Mouse (Mus musculus) hindbrain, embryonic 14.5 days (tissue): ENCODE data around the gene Cpeb3. TPM values are rescaled to one million over a fixed set of nuclear protein-coding genes. Genes with fewer than 3 reads are reported as not detected.
A peak's percentile ranks its signal among the peaks of the same experiment; 100 is the strongest.
"Not testable (repeated sequence)": the region's sequence is repeated elsewhere in the genome, so short reads cannot be mapped to it uniquely, and the experiment has no call there.

Experiments
- ATAC-seq: fragments of 200-750 bp; cut with Nextera tagmentation; 2 replicates; pipeline ENCODE4 v1.8.0; 2017; ENCODE audit warnings: moderate number of reproducible peaks, mild to moderate bottlenecking, moderate TSS enrichment, moderate library complexity; ENCODE audit not compliant: low FRiP score
- DNase-seq: peaks from one replicate; pipeline ENCODE4 v3.0.0-alpha.2; 2015; ENCODE audit warnings: low spot score
- H3K27ac ChIP-seq: fragments of 300-500 bp; sonication (generic); 2 replicates; pipeline ENCODE4 v1.5.1; 2014; ENCODE audit warnings: mild to moderate bottlenecking, moderate library complexity
- H3K27me3 ChIP-seq: fragments of 300-500 bp; sonication (generic); 2 replicates; pipeline ENCODE4 v1.6.1; 2014; ENCODE audit warnings: mild to moderate bottlenecking, low read length, mixed read lengths; ENCODE audit not compliant: control insufficient read depth, insufficient read depth
- H3K36me3 ChIP-seq: fragments of 300-500 bp; sonication (generic); replicated peaks from 2 replicates; pipeline ENCODE4 v1.6.1; 2014; ENCODE audit not compliant: control insufficient read depth, insufficient read depth
- H3K4me1 ChIP-seq: fragments of 300-500 bp; sonication (generic); replicated peaks from 2 replicates; pipeline ENCODE4 v1.6.1; 2014; ENCODE audit warnings: antibody characterized with exemption, low read length, mixed read lengths; ENCODE audit not compliant: control insufficient read depth, insufficient read depth
- H3K4me2 ChIP-seq: fragments of 300-500 bp; sonication (generic); replicated peaks from 2 replicates; pipeline ENCODE4 v1.6.1; 2014; ENCODE audit warnings: mild to moderate bottlenecking, moderate library complexity
- H3K4me3 ChIP-seq: fragments of 300-500 bp; sonication (generic); replicated peaks from 2 replicates; pipeline ENCODE4 v1.5.1; 2014; ENCODE audit warnings: mild to moderate bottlenecking, low read length
- H3K9ac ChIP-seq: fragments of 300-500 bp; sonication (generic); 2 replicates; pipeline ENCODE4 v1.6.1; 2014
- H3K9me3 ChIP-seq: fragments of 300-500 bp; sonication (generic); 2 replicates; pipeline ENCODE4 v1.6.1; 2016; ENCODE audit warnings: low read length; ENCODE audit not compliant: control insufficient read depth
- WGBS: fragments of 180-500 bp; shearing (Covaris S2); extraction: QIAGEN DNeasy Blood & Tissue Kit; methylation state at CpG from one replicate; pipeline ENCODE4 v1.1.7; 2014; 5-methylcytosine and 5-hydroxymethylcytosine counted together
- polyA plus RNA-seq: library from polyadenylated mRNA; unstranded; fragments of >200 nt; fragmentation: Nextera tagmentation; extraction: Ambion mirVana; gene quantifications from 2 replicates; pipeline ENCODE4 v1.2.1, GENCODE M21; 2014

The Cpeb3 gene
- polyA plus RNA-seq, 1 experiment from 2014 or later = 10.8 TPM

DNA sequence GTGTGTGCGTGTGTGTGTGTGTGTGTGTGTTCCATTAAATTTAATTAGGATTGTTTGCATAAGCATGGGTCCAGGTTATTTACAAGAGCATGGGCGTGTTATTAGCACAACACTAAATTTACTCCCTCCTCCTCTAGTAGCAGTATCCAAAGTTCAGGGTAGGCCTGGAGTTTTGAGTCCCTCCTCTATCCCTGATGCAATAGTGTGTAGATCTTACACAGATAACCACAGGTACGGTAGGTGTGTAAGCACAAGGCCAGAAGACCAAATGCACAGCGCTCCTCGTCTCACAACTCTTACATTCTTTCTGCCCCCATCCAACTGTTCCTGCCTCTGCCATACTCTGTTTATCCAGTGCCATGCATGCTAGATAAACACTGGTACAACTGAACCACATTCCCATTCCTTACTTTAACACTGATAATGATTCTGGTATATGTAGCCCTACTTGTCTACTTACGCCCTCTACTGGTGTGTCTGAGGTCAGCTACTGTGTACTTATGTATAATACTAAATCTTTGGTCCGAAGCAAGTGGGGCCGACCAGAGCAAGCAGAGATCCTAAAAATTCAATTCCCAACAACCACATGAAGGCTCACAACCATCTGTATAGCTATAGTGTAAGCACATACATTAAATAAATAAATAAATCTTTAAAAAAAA, 1.2 kb upstream of the Cpeb3 start:
- peaks cover 18% of the 10 kb centered on the region for H3K4me1 ChIP-seq
- peak overlapping the region; percentile 86 for H3K4me2 ChIP-seq
- no peaks in the 10 kb centered on the region for H3K9me3 ChIP-seq
- H3K27me3 ChIP-seq = 0 out of 2 replicates have a peak, but pooled peaks cover 2% of the 10 kb centered on the region
- peaks cover 34% of the 10 kb centered on the region for H3K36me3 ChIP-seq
- ATAC-seq (no peak), DNase-seq (no peak)
- H3K27ac ChIP-seq = no peak overlapping the region
- no peak overlapping the region for H3K4me3 ChIP-seq
- WGBS = 87% methylated on average over 8 of the region's 8 CpGs
- no peak overlapping the region for H3K9ac ChIP-seq

DNA sequence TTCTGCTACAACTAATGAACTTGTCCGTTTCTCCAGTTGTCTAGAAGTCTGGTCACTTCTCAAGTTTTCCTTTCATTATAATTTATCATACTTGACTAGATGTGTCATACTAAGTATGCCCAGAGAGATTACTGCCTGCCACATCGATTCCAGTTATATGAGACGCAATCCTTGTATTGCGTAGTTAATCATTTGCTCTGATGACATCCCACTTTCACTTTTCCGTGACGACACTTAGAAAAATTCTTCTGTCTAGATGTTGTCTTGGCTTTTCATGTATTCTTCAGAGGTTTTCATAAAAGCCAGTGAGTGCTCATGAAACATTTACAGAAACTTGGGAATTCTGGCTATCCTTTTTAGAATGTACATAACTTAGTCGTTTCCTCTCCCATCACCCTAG, 585 bp upstream of the Cpeb3 start:
- Histone ChIP-seq H3K9ac (peak overlapping the region; percentile 98; the same call in 1 of the 2 replicates), H3K4me3 (peak overlapping the region; percentile 100), H3K9me3 (no peaks in the 10 kb centered on the region), H3K27ac (no peak overlapping the region), H3K36me3 (peaks cover 33% of the 10 kb centered on the region), H3K4me2 (peak overlapping the region; percentile 86), H3K27me3 (0 out of 2 replicates have a peak, but pooled peaks cover 2% of the 10 kb centered on the region), H3K4me1 (peaks cover 18% of the 10 kb centered on the region)
- ATAC-seq = no peak
- WGBS = 70% methylated on average over 7 of the region's 7 CpGs
- DNase-seq = no peak

DNA sequence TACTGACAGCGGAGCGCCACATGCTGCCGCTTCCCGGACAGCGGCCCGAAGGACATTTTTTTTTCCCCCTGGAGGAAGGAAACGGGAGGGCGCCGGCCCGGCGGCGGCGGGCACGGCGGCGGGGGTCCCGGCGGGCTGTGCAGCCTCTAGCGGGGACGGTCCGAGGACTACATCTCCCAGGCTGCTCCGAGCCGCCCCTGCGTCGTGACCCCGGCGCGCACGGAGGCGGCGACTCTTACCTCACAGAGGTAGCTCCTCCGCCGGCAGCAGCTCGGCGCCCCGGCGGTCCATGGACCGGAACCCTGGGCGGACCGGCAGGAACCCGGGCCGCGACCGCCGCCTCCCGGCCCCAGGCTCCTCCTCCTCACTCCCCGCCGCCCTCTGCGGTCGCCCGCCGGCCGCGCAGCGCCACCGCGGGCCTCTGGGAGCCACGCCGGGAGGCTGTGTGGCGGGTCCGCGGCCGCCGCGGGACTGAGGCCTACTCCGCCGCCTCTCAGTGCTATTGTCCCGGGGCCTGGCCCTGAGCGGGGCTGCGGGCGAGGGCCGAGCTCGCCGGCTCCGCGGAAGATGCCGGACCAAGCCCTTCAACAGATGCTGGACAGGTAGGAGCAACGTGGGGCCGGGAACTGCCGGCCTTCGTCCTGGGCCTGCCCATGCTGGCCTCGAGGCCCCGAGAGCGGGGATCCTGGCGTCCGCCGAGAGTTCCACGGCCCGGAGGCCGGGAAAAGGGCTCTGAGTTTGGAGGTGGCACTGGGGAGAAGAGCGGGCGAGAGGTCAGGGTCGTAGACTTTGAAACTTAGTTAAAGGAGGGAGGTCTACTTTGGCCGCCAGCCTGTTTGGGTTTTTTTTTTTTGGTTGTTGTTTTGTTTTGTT, 862 bp downstream of the Cpeb3 start, which contains the start of gene March5:
Gene March5 (plus strand): TSS at position 241 of the 873 bp plus-strand sequence.
- Histone ChIP-seq H3K4me3 (peak within 1 kb of the TSS; percentile 100), H3K9ac (peak within 1 kb of the TSS; percentile 98), H3K27me3 (0 out of 2 replicates have a peak, but pooled peaks cover 2% of the 10 kb centered on the region), H3K36me3 (peaks cover 21% of the 10 kb centered on the region), H3K9me3 (no peaks in the 10 kb centered on the region), H3K27ac (peak within 1 kb of the TSS; percentile 84), H3K4me2 (peak within 1 kb of the TSS; percentile 86), H3K4me1 (peaks cover 18% of the 10 kb centered on the region)
- under 1% methylated on average over 90 of the region's 94 CpGs for WGBS
- ATAC-seq (peak; percentile 99), DNase-seq (peak; percentile 83)

DNA sequence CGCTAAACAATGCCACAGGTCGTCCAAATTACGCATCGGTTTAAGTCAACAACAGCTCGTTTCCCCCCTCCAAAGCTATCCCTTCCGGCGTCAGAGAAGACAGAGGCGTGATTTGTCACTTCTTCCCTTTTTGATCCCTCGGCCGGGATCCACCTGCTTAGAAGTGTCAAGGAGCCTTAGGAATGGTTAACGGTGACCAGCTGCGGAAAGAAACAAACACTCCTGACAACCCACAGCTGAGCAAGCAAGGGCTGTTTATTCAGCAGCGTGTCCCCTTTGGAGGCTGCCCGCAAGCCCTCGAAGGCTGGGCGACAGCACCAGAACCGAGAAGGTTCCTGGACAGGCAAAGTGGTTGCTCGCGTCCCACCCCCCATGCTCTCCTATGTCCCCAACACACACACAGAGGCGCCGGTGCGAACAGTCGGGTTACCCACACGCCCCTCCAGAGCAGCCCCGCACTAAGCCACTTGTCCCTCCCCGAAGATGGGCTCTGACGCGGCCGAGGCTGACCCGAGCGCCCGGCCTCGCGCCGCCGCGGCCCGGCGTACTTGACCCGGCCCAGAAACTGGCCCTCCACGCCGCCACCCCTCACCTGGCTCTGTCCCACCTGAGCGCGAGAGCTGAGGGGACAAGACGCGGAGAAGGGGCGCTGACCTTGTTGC, 1.6 kb downstream of the Cpeb3 start:
- Histone ChIP-seq H3K27ac (peak overlapping the region; percentile 70), H3K4me2 (peak overlapping the region; percentile 86), H3K9me3 (no peaks in the 10 kb centered on the region), H3K27me3 (0 out of 2 replicates have a peak, but pooled peaks cover 2% of the 10 kb centered on the region), H3K9ac (peak overlapping the region; percentile 98), H3K36me3 (peaks cover 14% of the 10 kb centered on the region), H3K4me3 (peak overlapping the region; percentile 100), H3K4me1 (peaks cover 18% of the 10 kb centered on the region)
- ATAC-seq (peak; percentile 75), DNase-seq (peak; percentile 42)
- WGBS = under 1% methylated on average over 47 of the region's 47 CpGs

DNA sequence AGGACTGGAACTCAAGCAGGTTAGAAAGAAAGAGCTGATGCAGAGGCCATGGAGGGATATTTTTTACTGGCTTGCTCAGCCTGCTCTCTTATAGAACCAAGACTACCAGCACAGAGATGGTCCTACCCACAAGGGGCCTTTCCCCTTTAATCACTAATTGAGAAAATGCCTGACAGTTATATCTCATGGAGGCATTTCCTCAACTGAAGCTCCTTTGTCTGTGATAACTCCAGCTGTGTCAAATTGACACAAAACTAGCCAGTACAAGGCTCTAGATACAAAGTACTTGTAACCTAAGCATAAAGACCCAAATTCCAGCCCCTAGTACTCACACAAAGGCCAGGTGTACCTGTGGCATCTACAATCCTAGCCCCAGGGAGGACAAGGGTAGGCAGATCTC, 3.2 kb downstream of the Cpeb3 start:
- H3K27ac ChIP-seq, H3K36me3 ChIP-seq, H3K9ac ChIP-seq, H3K4me3 ChIP-seq, H3K27me3 ChIP-seq, H3K9me3 ChIP-seq, ATAC-seq, H3K4me2 ChIP-seq, DNase-seq: not testable (repeated sequence)
- peaks cover 18% of the 10 kb centered on the region for H3K4me1 ChIP-seq

DNA sequence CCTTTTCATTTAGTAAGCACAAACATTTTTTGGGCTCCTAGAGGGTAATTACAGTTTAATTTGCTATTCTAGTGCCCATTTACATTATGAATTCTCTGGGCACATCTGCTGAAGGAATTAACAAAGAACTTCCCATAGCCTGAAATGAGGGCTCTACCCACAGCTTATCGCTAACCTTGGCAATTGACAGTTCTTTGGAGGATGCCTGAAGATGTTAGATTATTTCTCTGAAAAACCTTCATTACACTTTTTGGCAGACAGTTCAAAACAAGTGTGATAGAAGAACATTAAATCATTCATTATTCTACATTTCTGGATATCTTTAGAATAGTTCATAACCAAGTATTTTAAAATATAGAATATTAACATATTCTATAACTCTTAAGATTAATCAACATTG, 5.0 kb downstream of the Cpeb3 start:
- 88% methylated on average over 1 of the region's 1 CpGs for WGBS
- Histone ChIP-seq H3K4me2 (no peak overlapping the region), H3K36me3 (no peaks in the 10 kb centered on the region), H3K27ac (no peak overlapping the region), H3K9ac (no peak overlapping the region), H3K27me3 (0 out of 2 replicates have a peak, but pooled peaks cover 2% of the 10 kb centered on the region), H3K4me1 (peaks cover 5% of the 10 kb centered on the region; the same call in 1 of the 2 replicates), H3K4me3 (no peak overlapping the region), H3K9me3 (no peaks in the 10 kb centered on the region)
- DNase-seq (no peak), ATAC-seq (no peak)

DNA sequence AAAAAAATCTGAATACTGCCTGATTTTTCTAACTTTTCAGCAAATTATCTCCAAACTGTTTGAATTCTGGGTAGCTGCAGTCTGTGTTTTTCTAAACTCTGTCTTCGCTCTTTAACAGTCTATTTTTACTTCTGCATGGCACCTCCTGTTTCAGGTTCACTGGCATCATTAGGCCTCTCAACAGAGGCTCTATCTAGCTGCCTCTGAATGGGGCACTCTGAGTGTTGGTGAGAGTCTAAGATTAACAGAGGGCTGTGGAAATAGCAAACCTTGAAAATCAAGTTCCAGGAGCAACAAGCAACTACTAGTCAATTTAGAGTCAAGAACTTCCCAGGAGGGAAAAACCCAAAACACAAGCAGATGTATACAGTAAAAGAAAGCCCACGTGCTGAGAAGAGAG, 8.5 kb downstream of the Cpeb3 start:
- WGBS = 81% methylated on average over 2 of the region's 2 CpGs
- no peak overlapping the region for H3K27ac ChIP-seq
- ATAC-seq = no peak

DNA sequence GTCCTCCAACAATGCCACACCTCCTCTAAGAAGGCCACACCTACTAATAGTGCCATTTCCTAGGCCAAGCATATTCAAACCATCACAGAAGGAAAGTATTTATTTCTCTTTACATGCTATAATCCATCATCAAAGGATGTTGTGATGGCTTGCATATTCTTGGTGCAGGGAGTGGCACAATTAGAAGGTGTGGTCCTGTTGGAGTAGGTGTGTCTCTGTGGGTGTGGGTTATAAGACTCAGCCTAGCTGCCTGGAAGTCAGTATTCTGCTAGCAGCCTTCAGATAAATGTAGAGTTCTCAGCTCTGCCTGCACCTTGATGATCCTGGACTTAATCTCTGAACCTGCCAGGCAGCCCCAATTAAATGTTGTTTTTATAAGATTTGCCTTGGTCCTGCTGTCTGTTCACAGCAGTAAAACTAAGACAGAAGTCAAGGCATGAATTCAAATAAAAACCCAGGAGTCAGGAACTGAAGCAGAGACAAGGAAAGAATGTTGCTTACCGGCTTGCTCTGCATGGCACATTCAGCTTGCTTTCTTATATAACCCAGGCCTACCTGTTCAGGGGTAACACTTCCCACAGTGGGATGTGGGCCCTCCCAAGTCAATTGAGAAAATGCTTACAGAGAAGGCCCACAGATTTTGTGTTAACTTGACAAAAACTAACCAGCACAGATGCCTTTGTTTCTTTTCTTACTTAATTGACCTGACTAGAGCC, 10.1 kb downstream of the Cpeb3 start:
- no peaks in the 10 kb centered on the region for H3K27me3 ChIP-seq
- H3K9me3 ChIP-seq = no peaks in the 10 kb centered on the region
- ATAC-seq = no peak
- no peak overlapping the region for H3K9ac ChIP-seq
- no peak overlapping the region for H3K4me3 ChIP-seq
- no peaks in the 10 kb centered on the region for H3K36me3 ChIP-seq
- H3K4me1 ChIP-seq = no peaks in the 10 kb centered on the region
- no peak overlapping the region for H3K4me2 ChIP-seq
- H3K27ac ChIP-seq = no peak overlapping the region
- no peak for DNase-seq
- WGBS = 92% methylated on average over 1 of the region's 1 CpGs

More for the DNA sequence above, 8.5 kb downstream of the Cpeb3 start:
- H3K9me3 ChIP-seq = no peaks in the 10 kb centered on the region
- no peak overlapping the region for H3K4me2 ChIP-seq
- no peaks in the 10 kb centered on the region for H3K36me3 ChIP-seq
- no peaks in the 10 kb centered on the region for H3K4me1 ChIP-seq
- H3K4me3 ChIP-seq = no peak overlapping the region
- no peak overlapping the region for H3K9ac ChIP-seq
- H3K27me3 ChIP-seq = no peaks in the 10 kb centered on the region
- no peak for DNase-seq
